Mouse (Mus musculus): ENCODE data around the gene E130114P18Rik.

The E130114P18Rik gene

GRCm38 (mm10) chr4:97690384-97690766 is 87.5 kb downstream of the E130114P18Rik start:
- DNase-seq, result no peak

- DNase-seq, result peak; percentile 33 to 61
These were observed 88.2 kb downstream of the E130114P18Rik start for GRCm38 (mm10) chr4:97689456-97690383.

GRCm38 (mm10) chr4:97686020-97686419 is 91.9 kb downstream of the E130114P18Rik start:
- DNase-seq, result no peak

GRCm38 (mm10) chr4:97676579-97676937 is 101.3 kb downstream of the E130114P18Rik start:
- no peak for DNase-seq

- no peak for DNase-seq
These were observed 101.9 kb downstream of the E130114P18Rik start for GRCm38 (mm10) chr4:97675741-97676578.

GRCm38 (mm10) chr4:97673854-97674510 is 103.9 kb downstream of the E130114P18Rik start:
- no peak for DNase-seq

GRCm38 (mm10) chr4:97672501-97672900 is 105.4 kb downstream of the E130114P18Rik start:
- no peak for DNase-seq

- no peak for DNase-seq
These were observed 106.0 kb downstream of the E130114P18Rik start for GRCm38 (mm10) chr4:97671911-97672310.

GRCm38 (mm10) chr4:97670418-97670817 is 107.5 kb downstream of the E130114P18Rik start:
- no peak for DNase-seq

- no peak for DNase-seq
These were observed 108.1 kb downstream of the E130114P18Rik start for GRCm38 (mm10) chr4:97669808-97670207.

- DNase-seq, result no peak
These were observed 112.5 kb downstream of the E130114P18Rik start for GRCm38 (mm10) chr4:97665428-97665755.

GRCm38 (mm10) chr4:97664738-97665427 is 113.0 kb downstream of the E130114P18Rik start:
- no peak for DNase-seq

GRCm38 (mm10) chr4:97663922-97664321 is 114.0 kb downstream of the E130114P18Rik start:
- DNase-seq, result no peak

GRCm38 (mm10) chr4:97662841-97663240 is 115.0 kb downstream of the E130114P18Rik start:
- DNase-seq, result peak; percentile 37 to 58

GRCm38 (mm10) chr4:97661611-97662273 is 116.1 kb downstream of the E130114P18Rik start:
- no peak for DNase-seq

GRCm38 (mm10) chr4:97657586-97657985 is 120.3 kb downstream of the E130114P18Rik start:
- DNase-seq, result no peak

- DNase-seq, result no peak
These were observed 128.3 kb downstream of the E130114P18Rik start for GRCm38 (mm10) chr4:97649626-97650015.

GRCm38 (mm10) chr4:97648825-97649625 is 128.9 kb downstream of the E130114P18Rik start:
- no peak for DNase-seq

GRCm38 (mm10) chr4:97648436-97648707 is 129.5 kb downstream of the E130114P18Rik start:
- no peak for DNase-seq

- no peak for DNase-seq
These were observed 130.0 kb downstream of the E130114P18Rik start for GRCm38 (mm10) chr4:97647700-97648435.

- DNase-seq, result no peak
These were observed 130.6 kb downstream of the E130114P18Rik start for GRCm38 (mm10) chr4:97647236-97647635.

Data from kidney, postnatal 25 days (tissue).